Mouse (Mus musculus): ENCODE results near the gene Srpk2.
"Not testable (repeated sequence)": the region's sequence is repeated elsewhere in the genome, so short reads cannot be mapped to it uniquely, and the experiment has no call there.

The Srpk2 gene

GRCm38 (mm10) chr5:23615586-23616269, 68.7 kb downstream of the Srpk2 start:
- DNase-seq (ENCODE audit: low spot score in 2 of 2) = no peak

GRCm38 (mm10) chr5:23612856-23613255, 71.6 kb downstream of the Srpk2 start:
- DNase-seq (ENCODE audit: low spot score in 2 of 2) = no peak

GRCm38 (mm10) chr5:23604036-23604705, 80.2 kb downstream of the Srpk2 start:
- DNase-seq (ENCODE audit: low spot score in 2 of 2) = peak; percentile 55 to 57

- DNase-seq (ENCODE audit: low spot score in 2 of 2) = no peak
Measured at GRCm38 (mm10) chr5:23599750-23600537, 84.5 kb downstream of the Srpk2 start.

GRCm38 (mm10) chr5:23599171-23599570, 85.2 kb downstream of the Srpk2 start:
- DNase-seq (ENCODE audit: low spot score in 2 of 2) = no peak

DNA sequence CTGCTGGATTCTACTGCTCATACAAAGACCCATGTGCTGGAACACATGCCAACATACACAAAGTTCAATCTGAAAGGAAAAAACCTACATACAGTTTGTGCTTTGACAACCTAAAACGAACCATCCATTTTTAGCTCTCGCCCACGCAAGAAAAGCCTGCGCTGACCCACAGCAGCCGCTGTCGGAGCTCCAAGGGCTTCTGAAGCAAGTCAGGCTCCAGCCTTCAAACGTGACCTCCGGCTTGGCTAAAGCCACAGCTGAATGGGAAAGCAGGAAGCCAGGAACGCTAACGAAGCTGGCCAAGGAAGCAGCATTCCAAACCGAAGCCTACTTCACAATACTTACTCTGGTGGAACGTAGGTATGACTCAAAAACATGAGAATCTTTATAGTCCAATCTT, 85.9 kb downstream of the Srpk2 start:
- no peak for DNase-seq (ENCODE audit: low spot score in 2 of 2)

GRCm38 (mm10) chr5:23597999-23598398, 86.4 kb downstream of the Srpk2 start:
- peak; percentile 56 to 67 for DNase-seq (ENCODE audit: low spot score in 2 of 2)

- no peak for DNase-seq (ENCODE audit: low spot score in 2 of 2)
Measured at GRCm38 (mm10) chr5:23597260-23597864, 87.1 kb downstream of the Srpk2 start.

- DNase-seq (ENCODE audit: low spot score in 2 of 2) = no peak
Measured at GRCm38 (mm10) chr5:23596326-23596965, 88.0 kb downstream of the Srpk2 start.

DNA sequence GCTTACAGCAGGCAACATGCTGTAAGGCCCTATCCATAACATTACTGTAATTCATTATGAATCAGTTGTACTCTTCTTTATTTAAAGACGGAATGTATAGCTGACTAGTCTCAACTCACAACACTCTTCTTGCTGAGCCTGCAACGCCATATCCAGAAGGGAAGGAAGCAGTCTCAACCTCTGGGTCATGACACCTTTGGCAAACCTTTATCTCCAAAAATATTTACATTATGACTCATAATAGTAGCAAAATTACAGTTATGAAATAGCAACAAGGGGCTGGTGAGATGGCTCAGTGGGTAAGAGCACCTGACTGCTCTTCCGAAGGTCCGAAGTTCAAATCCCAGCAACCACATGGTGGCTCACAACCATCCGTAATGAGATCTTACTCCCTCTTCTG, 94.1 kb downstream of the Srpk2 start:
- DNase-seq (ENCODE audit: low spot score in 2 of 2) = not testable (repeated sequence)

GRCm38 (mm10) chr5:23587614-23588013, 96.8 kb downstream of the Srpk2 start:
- no peak for DNase-seq (ENCODE audit: low spot score in 2 of 2)

- DNase-seq (ENCODE audit: low spot score in 2 of 2) = no peak
Measured at GRCm38 (mm10) chr5:23586531-23587453, 97.6 kb downstream of the Srpk2 start.

DNA sequence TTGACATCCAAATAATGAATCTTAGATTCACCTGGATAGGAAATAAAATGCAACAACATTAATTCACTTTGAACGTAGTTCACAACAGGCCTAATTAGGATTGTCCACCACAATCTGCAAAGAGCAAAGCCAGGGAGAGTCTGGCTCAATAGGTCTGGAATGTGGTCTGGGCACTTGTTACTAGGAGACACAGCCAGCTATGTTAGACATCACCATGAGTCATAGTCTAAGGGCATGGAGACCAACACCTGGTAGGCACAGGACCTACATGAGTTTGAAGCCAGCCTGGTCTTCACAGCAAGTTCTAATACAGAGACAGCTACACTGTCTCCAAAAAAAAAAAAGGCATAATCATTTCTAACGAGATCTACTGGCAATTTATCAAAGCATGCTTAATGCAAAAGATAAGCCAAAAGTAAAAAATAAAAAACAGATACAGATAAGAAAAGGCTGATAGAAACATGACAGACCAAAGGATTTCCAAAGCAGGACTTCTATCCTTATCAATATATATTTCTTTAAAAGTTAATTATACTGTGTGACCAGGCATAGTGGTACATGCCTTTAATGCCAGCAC, 102.8 kb downstream of the Srpk2 start:
- no peak for DNase-seq (ENCODE audit: low spot score in 2 of 2)

GRCm38 (mm10) chr5:23579120-23579880, 105.1 kb downstream of the Srpk2 start:
- DNase-seq (ENCODE audit: low spot score in 2 of 2) = no peak

DNA sequence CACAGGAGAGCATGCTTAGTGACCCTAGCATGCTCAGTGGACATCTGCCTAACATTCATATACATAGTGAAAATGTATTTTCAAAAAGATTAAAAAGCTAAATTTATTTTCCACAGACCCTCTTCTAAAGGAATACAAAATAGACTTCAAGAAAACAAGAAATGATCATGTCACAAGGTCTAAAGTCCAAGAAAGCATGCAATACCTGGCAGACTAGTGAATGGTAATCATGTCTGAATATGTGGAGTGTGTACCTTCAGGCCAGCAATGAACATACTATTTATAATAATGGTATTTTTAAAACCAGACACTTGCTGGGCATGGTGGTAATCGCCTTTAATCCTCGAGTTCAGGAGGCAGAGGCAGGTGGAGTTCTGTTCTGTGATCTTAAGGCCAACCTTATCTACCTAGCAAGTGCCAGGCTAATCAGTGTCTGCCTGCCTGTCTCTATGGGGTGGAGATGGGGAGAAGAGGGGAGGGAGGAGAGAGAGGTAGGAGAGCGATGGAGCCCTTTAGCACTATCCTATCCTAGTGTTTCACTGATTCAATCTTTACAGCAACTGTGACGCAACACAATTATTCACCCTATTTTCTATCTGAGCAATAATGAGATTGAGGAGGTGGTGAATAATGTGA, 106.0 kb downstream of the Srpk2 start:
- DNase-seq (ENCODE audit: low spot score in 2 of 2) = no peak

DNA sequence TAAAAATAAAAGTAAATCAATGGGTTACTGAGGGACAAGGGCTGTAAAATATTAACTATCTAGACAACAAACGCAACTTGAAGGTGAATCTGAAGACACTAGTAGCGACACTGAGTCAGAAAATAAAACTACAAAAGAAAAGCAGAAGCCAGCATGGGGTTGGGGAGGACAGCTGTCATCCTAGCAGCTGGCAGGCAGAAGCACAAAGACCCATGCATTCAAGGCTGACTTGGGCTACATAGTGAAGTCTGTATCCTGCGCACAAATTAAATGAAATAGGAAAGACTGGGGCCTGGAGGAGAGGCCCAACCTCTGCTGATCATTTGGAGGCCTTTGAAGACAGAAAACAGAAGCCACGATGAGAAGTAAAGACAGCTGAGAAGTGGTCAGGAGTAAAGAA, 106.6 kb downstream of the Srpk2 start:
- DNase-seq (ENCODE audit: low spot score in 2 of 2) = no peak

- DNase-seq (ENCODE audit: low spot score in 2 of 2) = no peak
Measured at GRCm38 (mm10) chr5:23576336-23577094, 107.9 kb downstream of the Srpk2 start.

DNA sequence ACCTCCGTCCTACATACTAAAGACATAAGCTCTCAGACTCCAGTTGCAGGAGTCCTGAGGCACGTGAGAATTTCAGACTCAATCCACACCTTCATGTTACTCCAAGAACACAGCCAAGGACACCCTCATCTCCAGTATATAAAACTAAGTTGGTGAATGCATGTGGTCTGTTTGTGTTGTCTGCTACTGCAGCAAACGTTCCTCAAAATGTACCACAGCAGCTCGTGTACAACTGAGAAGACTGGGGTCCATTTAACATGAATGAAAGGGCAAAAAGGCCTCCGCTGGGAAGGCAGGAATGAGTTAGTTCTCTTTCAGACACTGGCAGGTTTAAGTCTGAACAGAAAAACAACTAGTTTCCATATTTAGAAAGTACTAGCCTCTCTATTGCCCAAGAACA, 110.5 kb downstream of the Srpk2 start:
- no peak for DNase-seq (ENCODE audit: low spot score in 2 of 2)
